9 mouse cellular contexts compared by ENCODE assay signal in genomic region chr9:66988198-66988887, GRCm38 (mm10). TPM values are rescaled to one million over a fixed set of nuclear protein-coding genes. Genes with fewer than 3 reads are reported as not detected.
DNase-seq lines count a peak whose midpoint lies in the region; ATAC-seq and TF ChIP-seq lines count a peak whose summit lies in the region.
"Had no signal": no experiment of that assay in that cellular context is flagged by ENCODE, and none has a peak within 500 bp of the region (broad histone marks: within the 10 kb centered on the region; RNA-seq: fewer than 3 reads in every experiment).

No protein-coding gene starts in this region.

- no peak overlapping the region for H3K9ac ChIP-seq in heart, postnatal 0 days (replicated peaks; ENCODE audit: low read depth, low read length)
- H3K9ac ChIP-seq in CH12.LX (ENCODE audit: insufficient read depth, low read depth), result no peak overlapping the region
- H3K9ac ChIP-seq in embryonic facial prominence, embryonic 14.5 days (ENCODE audit: low read depth, low read length), result no peak overlapping the region
- peak overlapping the region; percentile 61 for H3K9ac ChIP-seq in liver, embryonic 13.5 days
- H3K9ac ChIP-seq in hindbrain, embryonic 12.5 days, result no peak overlapping the region
- H3K9ac ChIP-seq in midbrain, embryonic 16.5 days (ENCODE audit: low read depth, low read length), result no peak overlapping the region

- no peak for TF ChIP-seq RAD21 in CH12.LX (IDR thresholded peaks at IDR 0.05; ENCODE audit: low read depth, low read length)

- H3K4me3 ChIP-seq in heart, postnatal 0 days (ENCODE audit: low read depth, low read length), result no peak overlapping the region
- H3K4me3 ChIP-seq in CH12.LX (replicated peaks in 1 of 3; ENCODE audit: low read depth in 2 of 3, low read length in 2 of 3, poor library complexity in 1 of 3), result no peak overlapping the region
- no peak overlapping the region for H3K4me3 ChIP-seq in embryonic facial prominence, embryonic 14.5 days (ENCODE audit: low read depth, low read length)
- H3K4me3 ChIP-seq in liver, embryonic 13.5 days (replicated peaks), result peak overlapping the region; percentile 36
- H3K4me3 ChIP-seq in hindbrain, embryonic 12.5 days, result no peak overlapping the region
- H3K4me3 ChIP-seq in midbrain, embryonic 16.5 days (ENCODE audit: low read depth, low read length), result no peak overlapping the region

- no peak for ATAC-seq in heart, postnatal 0 days (ENCODE audit: insufficient read depth, low read depth)
- peak; percentile 41 for ATAC-seq in embryonic facial prominence, embryonic 14.5 days (ENCODE audit: low read depth)
- ATAC-seq in liver, embryonic 13.5 days (ENCODE audit: low read depth), result peak; percentile 94
- ATAC-seq in hindbrain, embryonic 12.5 days (ENCODE audit: low FRiP score), result no peak
- ATAC-seq in midbrain, embryonic 16.5 days, result no peak

- in situ Hi-C loops in CH12.LX (cut with MboI; ENCODE audit: low pct_ligation_motif_present, low pct_unique_long_range_greater_than_20kb, low sequenced_read_pairs), result loop anchor here (10.0 to 25.0 kb wide), 2 partner anchors 324 to 476 kb away; partner anchors contain the start of gene Fbxl22

- H3K4me2 ChIP-seq in heart, postnatal 0 days (ENCODE audit: low read depth, low read length), result no peak overlapping the region
- no peak overlapping the region for H3K4me2 ChIP-seq in CH12.LX (ENCODE audit: insufficient read depth, low read depth, poor library complexity, severe bottlenecking)
- H3K4me2 ChIP-seq in embryonic facial prominence, embryonic 14.5 days (ENCODE audit: low read depth, low read length), result no peak overlapping the region
- H3K4me2 ChIP-seq in liver, embryonic 13.5 days, result peak overlapping the region; percentile 66
- no peak overlapping the region for H3K4me2 ChIP-seq in hindbrain, embryonic 12.5 days (replicated peaks)
- H3K4me2 ChIP-seq in midbrain, embryonic 16.5 days (ENCODE audit: low read length), result no peak overlapping the region

- no peaks in the 10 kb centered on the region for H3K27me3 ChIP-seq in heart, postnatal 0 days (ENCODE audit: control insufficient read depth, insufficient read depth, low read length)
- no peaks in the 10 kb centered on the region for H3K27me3 ChIP-seq in CH12.LX (replicated peaks)
- no peaks in the 10 kb centered on the region for H3K27me3 ChIP-seq in embryonic facial prominence, embryonic 14.5 days (replicated peaks; ENCODE audit: control insufficient read depth, insufficient read depth, low read length)
- H3K27me3 ChIP-seq in liver, embryonic 13.5 days, result peaks cover 7% of the 10 kb centered on the region; the same call in 1 of the 2 replicates
- no peaks in the 10 kb centered on the region for H3K27me3 ChIP-seq in hindbrain, embryonic 12.5 days
- H3K27me3 ChIP-seq in midbrain, embryonic 16.5 days (ENCODE audit: control insufficient read depth, insufficient read depth, low read depth, low read length), result no peaks in the 10 kb centered on the region

- dilution Hi-C loops in CH12.LX (cut with MboI; ENCODE audit: extremely low pct_ligation_motif_present, extremely low pct_unique_long_range_greater_than_20kb, low sequenced_read_pairs), result no loop called here

- 55% methylated on average over 11 of the region's 11 CpGs for WGBS in heart, postnatal 0 days
- 48% methylated on average over 11 of the region's 11 CpGs for WGBS in embryonic facial prominence, embryonic 14.5 days
- WGBS in liver, embryonic 13.5 days (ENCODE audit: insufficient replicate concordance), result 33% methylated on average over 11 of the region's 11 CpGs
- 59% methylated on average over 11 of the region's 11 CpGs for WGBS in hindbrain, embryonic 12.5 days
- 63% methylated on average over 11 of the region's 11 CpGs for WGBS in midbrain, embryonic 16.5 days

- peaks cover 28% of the 10 kb centered on the region for H3K4me1 ChIP-seq in heart, postnatal 0 days (ENCODE audit: control insufficient read depth, insufficient read depth)
- H3K4me1 ChIP-seq in CH12.LX (ENCODE audit: control insufficient read depth in 1 of 2, insufficient read depth in 2 of 2), result peaks cover 19 to 49% of the 10 kb centered on the region in 2 experiments
- peaks cover 30% of the 10 kb centered on the region for H3K4me1 ChIP-seq in embryonic facial prominence, embryonic 14.5 days (ENCODE audit: control insufficient read depth, insufficient read depth, low read length)
- H3K4me1 ChIP-seq in liver, embryonic 13.5 days (replicated peaks), result peaks cover 60% of the 10 kb centered on the region
- peaks cover 6% of the 10 kb centered on the region for H3K4me1 ChIP-seq in hindbrain, embryonic 12.5 days
- no peaks in the 10 kb centered on the region for H3K4me1 ChIP-seq in midbrain, embryonic 16.5 days (ENCODE audit: control insufficient read depth, insufficient read depth, low read length)

- H3K79me2 ChIP-seq in CH12.LX (replicated peaks; ENCODE audit: control insufficient read depth, extremely low read depth, insufficient read depth, poor library complexity, severe bottlenecking), result no peaks in the 10 kb centered on the region

- TF ChIP-seq CTCF in heart, postnatal 0 days (IDR thresholded peaks at IDR 0.05; ENCODE audit: low read depth), result no peak
- no peak for TF ChIP-seq CTCF in CH12.LX (conservative IDR thresholded peaks at IDR 0.05 in 1 of 2, IDR thresholded peaks at IDR 0.05 in 1 of 2; ENCODE audit: low read depth in 2 of 2, low read length in 2 of 2)

- H3K9me3 ChIP-seq in heart, postnatal 0 days (replicated peaks; ENCODE audit: control insufficient read depth, low read length), result no peaks in the 10 kb centered on the region
- peaks cover 8% of the 10 kb centered on the region for H3K9me3 ChIP-seq in CH12.LX (replicated peaks; ENCODE audit: low read length)
- H3K9me3 ChIP-seq in embryonic facial prominence, embryonic 14.5 days (ENCODE audit: control insufficient read depth, low read length), result no peaks in the 10 kb centered on the region
- no peaks in the 10 kb centered on the region for H3K9me3 ChIP-seq in liver, embryonic 13.5 days (replicated peaks)
- no peaks in the 10 kb centered on the region for H3K9me3 ChIP-seq in hindbrain, embryonic 12.5 days (replicated peaks)
- no peaks in the 10 kb centered on the region for H3K9me3 ChIP-seq in midbrain, embryonic 16.5 days (replicated peaks; ENCODE audit: control insufficient read depth, low read length, poor library complexity, severe bottlenecking)

- H3K36me3 ChIP-seq in heart, postnatal 0 days (replicated peaks; ENCODE audit: control insufficient read depth, insufficient read depth, low read length), result no peaks in the 10 kb centered on the region
- no peaks in the 10 kb centered on the region for H3K36me3 ChIP-seq in CH12.LX (replicated peaks in 1 of 2; ENCODE audit: control insufficient read depth in 1 of 2, insufficient read depth in 1 of 2, low read length in 1 of 2)
- H3K36me3 ChIP-seq in embryonic facial prominence, embryonic 14.5 days (ENCODE audit: control insufficient read depth, insufficient read depth, low read length), result no peaks in the 10 kb centered on the region
- H3K36me3 ChIP-seq in liver, embryonic 13.5 days, result no peaks in the 10 kb centered on the region
- no peaks in the 10 kb centered on the region for H3K36me3 ChIP-seq in hindbrain, embryonic 12.5 days
- no peaks in the 10 kb centered on the region for H3K36me3 ChIP-seq in midbrain, embryonic 16.5 days (ENCODE audit: control insufficient read depth, insufficient read depth, low read length)

- DNase-seq in heart, postnatal 0 days (ENCODE audit: low spot score), result no peak
- DNase-seq in heart, adult 11 months, result no peak
- DNase-seq in CH12.LX (ENCODE audit: extremely low read depth), result no peak
- peak; percentile 71 for DNase-seq in embryonic facial prominence, embryonic 14.5 days (ENCODE audit: low spot score)
- DNase-seq in liver, embryonic 13.5 days, result peak; percentile 55
- DNase-seq in ovary, postnatal 36 days (ENCODE audit: low spot score), result no peak
- DNase-seq: adrenal gland, postnatal 14 days had no signal

- no peak for TF ChIP-seq EP300 in heart, postnatal 0 days (IDR thresholded peaks at IDR 0.05; ENCODE audit: low read depth)
- TF ChIP-seq EP300 in CH12.LX (IDR thresholded peaks at IDR 0.05; ENCODE audit: low read length), result no peak

- no peak for TF ChIP-seq POLR2A in CH12.LX (IDR thresholded peaks at IDR 0.05; ENCODE audit: low read depth, low read length)

- peak overlapping the region; percentile 18; the same call in 1 of the 2 replicates for H3K27ac ChIP-seq in heart, postnatal 0 days (ENCODE audit: low read depth)
- no peak overlapping the region for H3K27ac ChIP-seq in CH12.LX (ENCODE audit: insufficient read depth, low read depth)
- H3K27ac ChIP-seq in embryonic facial prominence, embryonic 14.5 days (replicated peaks; ENCODE audit: low read depth, low read length), result peak overlapping the region; percentile 87
- peak overlapping the region; percentile 88 for H3K27ac ChIP-seq in liver, embryonic 13.5 days
- no peak overlapping the region for H3K27ac ChIP-seq in hindbrain, embryonic 12.5 days
- no peak overlapping the region for H3K27ac ChIP-seq in midbrain, embryonic 16.5 days (ENCODE audit: low read length)

TF ChIP-seq in CH12.LX, 34 proteins besides CTCF, POLR2A, EP300 and RAD21 (continues in another document):
- TF ChIP-seq MAFK (IDR thresholded peaks at IDR 0.05; ENCODE audit: insufficient replicate concordance, low read length), result 0 out of 2 replicates have a peak, but pooled peaks have one; percentile 46

RNA-seq across cellular contexts. Expression of gene Lactb, which starts 13.1 kb away (rescaled TPM):
- 6.4 and 14.5 TPM in 2 replicates for total RNA-seq in heart, postnatal 0 days (2014; rRNA removed; ENCODE audit: low replicate concordance)
- polyA plus RNA-seq in heart, postnatal 0 days (2015; fragmentation: Nextera tagmentation; extraction: Ambion mirVana), result 12.2 and 13.8 TPM in 2 replicates
- 14.6 and 14.7 TPM in 2 replicates for total RNA-seq in CH12.LX (2012; rRNA removed)
- total RNA-seq in CH12.LX (2014; rRNA removed), result 23.7 and 24.5 TPM in 2 replicates
- 29.4 and 31.6 TPM in 2 replicates for polyA plus RNA-seq in CH12.LX (2012; ENCODE audit: insufficient read length, low read depth)
- polyA plus RNA-seq in embryonic facial prominence, embryonic 14.5 days (2014; fragmentation: Nextera tagmentation; extraction: Ambion mirVana), result 8.9 and 9.8 TPM in 2 replicates
- 6.4 and 6.7 TPM in 2 replicates for polyA plus RNA-seq in liver, embryonic 13.5 days (2015; fragmentation: Nextera tagmentation; extraction: Ambion mirVana)
- polyA plus RNA-seq in hindbrain, embryonic 12.5 days (2016; fragmentation: Nextera tagmentation; extraction: Ambion mirVana), result 10.3 and 11.8 TPM in 2 replicates
- polyA plus RNA-seq in midbrain, embryonic 16.5 days (2015; fragmentation: Nextera tagmentation; extraction: Ambion mirVana), result 10.2 and 11.1 TPM in 2 replicates

RNA-seq across cellular contexts. Expression of gene Rps27l, which starts 42.5 kb away (rescaled TPM):
- total RNA-seq in heart, postnatal 0 days (2014; rRNA removed; ENCODE audit: low replicate concordance), result 204 and 235 TPM in 2 replicates
- 568 and 607 TPM in 2 replicates for polyA plus RNA-seq in heart, postnatal 0 days (2015; fragmentation: Nextera tagmentation; extraction: Ambion mirVana)
- total RNA-seq in CH12.LX (2012; rRNA removed) (593 and 709 TPM in 2 replicates), CH12.LX (2014; rRNA removed) (1,628 and 1,755 TPM in 2 replicates)
- polyA plus RNA-seq in CH12.LX (2012; ENCODE audit: insufficient read length, low read depth), result 694 and 715 TPM in 2 replicates
- 577 and 678 TPM in 2 replicates for polyA plus RNA-seq in embryonic facial prominence, embryonic 14.5 days (2014; fragmentation: Nextera tagmentation; extraction: Ambion mirVana)
- 702 and 803 TPM in 2 replicates for polyA plus RNA-seq in liver, embryonic 13.5 days (2015; fragmentation: Nextera tagmentation; extraction: Ambion mirVana)
- polyA plus RNA-seq in hindbrain, embryonic 12.5 days (2016; fragmentation: Nextera tagmentation; extraction: Ambion mirVana), result 448 and 466 TPM in 2 replicates
- 157 and 180 TPM in 2 replicates for polyA plus RNA-seq in midbrain, embryonic 16.5 days (2015; fragmentation: Nextera tagmentation; extraction: Ambion mirVana)

Comparison
In these comparisons a context has a peak if more than half of its experiments do, and no peak if none do; other contexts are left out.
1. ATAC-seq: peak in embryonic facial prominence, embryonic 14.5 days (single experiment) and liver, embryonic 13.5 days (single experiment); none in heart, postnatal 0 days (single experiment), hindbrain, embryonic 12.5 days (single experiment) and midbrain, embryonic 16.5 days (single experiment).
2. DNase-seq: peak in embryonic facial prominence, embryonic 14.5 days (single experiment) and liver, embryonic 13.5 days (single experiment); none in heart, postnatal 0 days (single experiment), heart, adult 11 months (single experiment), CH12.LX (single experiment) and ovary, postnatal 36 days (single experiment).
3. H3K27ac ChIP-seq: peak in heart, postnatal 0 days (single experiment), embryonic facial prominence, embryonic 14.5 days (single experiment) and liver, embryonic 13.5 days (single experiment); none in CH12.LX (single experiment), hindbrain, embryonic 12.5 days (single experiment) and midbrain, embryonic 16.5 days (single experiment).